Mouse (Mus musculus): ENCODE data around the gene Rhof. TPM values are rescaled to one million over a fixed set of nuclear protein-coding genes. Genes with fewer than 3 reads are reported as not detected.

Rhof gene
- total and polyA plus RNA-seq, 2 experiments from 2014 or later, result 0.71 to 2.1 TPM

DNA sequence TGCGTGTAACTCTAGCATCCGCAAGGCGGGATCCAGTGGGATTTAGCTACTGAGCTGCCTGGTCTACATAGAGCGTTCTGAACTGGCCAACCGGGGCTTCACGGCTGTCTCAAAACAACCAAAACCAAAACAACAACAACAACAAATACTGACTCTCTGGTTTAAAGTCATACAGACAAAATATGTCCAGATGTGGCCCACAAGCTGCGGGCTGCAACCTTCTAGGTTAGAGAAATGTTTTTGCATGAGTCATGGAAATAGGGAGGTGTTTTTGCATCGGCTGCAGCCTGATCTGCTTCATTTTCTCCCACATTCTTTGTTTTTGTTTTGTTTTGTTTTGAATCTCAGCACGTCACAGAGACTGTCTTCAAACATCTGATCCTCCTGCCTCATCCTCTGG lies 37.9 kb upstream of the Rhof start:
- H3K27me3 ChIP-seq (ENCODE audit: control insufficient read depth, insufficient read depth, low read length), result no peaks in the 10 kb centered on the region
- H3K9ac ChIP-seq (replicated peaks; ENCODE audit: low read depth, low read length), result no peak overlapping the region
- TF ChIP-seq CTCF (IDR thresholded peaks at IDR 0.05; ENCODE audit: low read depth) (no peak), EP300 (IDR thresholded peaks at IDR 0.05; ENCODE audit: low read depth) (no peak)
- H3K36me3 ChIP-seq (replicated peaks; ENCODE audit: control insufficient read depth, insufficient read depth, low read length), result peaks cover 21% of the 10 kb centered on the region
- ATAC-seq (ENCODE audit: insufficient read depth, low read depth), result no peak
- DNase-seq (ENCODE audit: low spot score), result no peak
- no peaks in the 10 kb centered on the region for H3K4me1 ChIP-seq (ENCODE audit: control insufficient read depth, insufficient read depth)
- H3K4me3 ChIP-seq (ENCODE audit: low read depth, low read length), result no peak overlapping the region
- H3K27ac ChIP-seq (ENCODE audit: low read depth), result no peak overlapping the region
- H3K4me2 ChIP-seq (ENCODE audit: low read depth, low read length), result no peak overlapping the region
- H3K9me3 ChIP-seq (replicated peaks; ENCODE audit: control insufficient read depth, low read length), result 0 out of 2 replicates have a peak, but pooled peaks cover 3% of the 10 kb centered on the region
- WGBS, result 74% methylated on average over 9 of the region's 9 CpGs

DNA sequence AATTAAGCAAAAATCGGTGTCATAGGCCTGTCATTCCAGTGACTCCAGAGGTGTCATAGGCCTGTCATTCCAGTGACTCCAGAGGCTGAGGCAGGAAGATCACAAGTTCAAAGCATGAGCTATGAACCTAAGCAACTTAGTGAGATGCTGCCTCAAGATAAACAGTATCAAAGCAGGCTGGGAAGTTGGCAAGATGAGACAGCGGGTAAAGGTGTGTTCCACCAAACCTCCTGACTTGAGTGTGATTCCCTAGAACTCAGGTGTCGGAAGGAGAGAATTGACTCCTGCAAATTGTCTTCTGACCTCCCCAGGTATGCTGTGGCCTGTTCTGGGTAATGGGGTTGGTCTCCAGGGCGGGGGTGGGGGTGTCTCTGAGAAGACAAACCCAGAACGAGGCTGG lies 36.8 kb upstream of the Rhof start, which contains the start of gene Psmd9:
Psmd9 (plus strand) TSS at position 130 of the 400 bp plus-strand sequence.
- H3K36me3 ChIP-seq (replicated peaks; ENCODE audit: control insufficient read depth, insufficient read depth, low read length), result peaks cover 26% of the 10 kb centered on the region
- H3K27me3 ChIP-seq (ENCODE audit: control insufficient read depth, insufficient read depth, low read length), result no peaks in the 10 kb centered on the region
- WGBS, result 86% methylated on average over 5 of the region's 5 CpGs
- H3K9ac ChIP-seq (replicated peaks; ENCODE audit: low read depth, low read length), result no peak within 1 kb of the TSS
- H3K27ac ChIP-seq (ENCODE audit: low read depth), result no peak within 1 kb of the TSS
- ATAC-seq (ENCODE audit: insufficient read depth, low read depth) (no peak), DNase-seq (ENCODE audit: low spot score) (no peak)
- no peak within 1 kb of the TSS for H3K4me3 ChIP-seq (ENCODE audit: low read depth, low read length)
- no peak within 1 kb of the TSS for H3K4me2 ChIP-seq (ENCODE audit: low read depth, low read length)
- TF ChIP-seq EP300 (IDR thresholded peaks at IDR 0.05; ENCODE audit: low read depth) (no peak), CTCF (IDR thresholded peaks at IDR 0.05; ENCODE audit: low read depth) (no peak)
- H3K4me1 ChIP-seq (ENCODE audit: control insufficient read depth, insufficient read depth), result no peaks in the 10 kb centered on the region
- no peaks in the 10 kb centered on the region for H3K9me3 ChIP-seq (replicated peaks; ENCODE audit: control insufficient read depth, low read length)

- H3K9me3 ChIP-seq (replicated peaks; ENCODE audit: control insufficient read depth, low read length), result no peaks in the 10 kb centered on the region
- H3K4me2 ChIP-seq (ENCODE audit: low read depth, low read length), result no peak overlapping the region
- TF ChIP-seq CTCF (IDR thresholded peaks at IDR 0.05; ENCODE audit: low read depth) (no peak), EP300 (IDR thresholded peaks at IDR 0.05; ENCODE audit: low read depth) (no peak)
- peaks cover 43% of the 10 kb centered on the region for H3K36me3 ChIP-seq (replicated peaks; ENCODE audit: control insufficient read depth, insufficient read depth, low read length)
- no peak overlapping the region for H3K27ac ChIP-seq (ENCODE audit: low read depth)
- no peaks in the 10 kb centered on the region for H3K4me1 ChIP-seq (ENCODE audit: control insufficient read depth, insufficient read depth)
- no peak overlapping the region for H3K9ac ChIP-seq (replicated peaks; ENCODE audit: low read depth, low read length)
- 79% methylated on average over 5 of the region's 5 CpGs for WGBS
- ATAC-seq (ENCODE audit: insufficient read depth, low read depth) (no peak), DNase-seq (ENCODE audit: low spot score) (no peak)
- H3K27me3 ChIP-seq (ENCODE audit: control insufficient read depth, insufficient read depth, low read length), result no peaks in the 10 kb centered on the region
- no peak overlapping the region for H3K4me3 ChIP-seq (ENCODE audit: low read depth, low read length)
Measured at GRCm38 (mm10) chr5:123167591-123167990, 35.1 kb upstream of the Rhof start.

DNA sequence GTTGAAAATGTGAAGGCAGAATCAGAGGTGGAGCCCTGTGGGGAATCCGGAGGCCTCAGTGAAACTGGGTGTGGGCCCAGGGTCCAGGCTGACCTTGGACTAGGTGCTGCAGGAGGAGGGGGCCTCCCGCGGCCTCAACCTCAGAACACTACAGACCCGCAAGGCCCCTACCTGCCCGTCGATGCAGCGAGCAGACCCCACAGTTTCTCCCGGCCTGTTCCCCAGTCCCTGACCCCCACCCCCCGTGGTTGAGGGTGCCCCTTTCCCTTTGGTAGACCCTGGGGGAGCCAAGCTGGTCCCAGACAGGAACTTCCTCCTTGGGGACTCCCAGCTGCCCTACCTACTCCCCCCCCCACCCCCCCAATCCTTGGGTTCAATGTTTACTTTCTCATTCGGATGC lies 33.9 kb upstream of the Rhof start:
- Histone ChIP-seq H3K9ac (replicated peaks; ENCODE audit: low read depth, low read length) (no peak overlapping the region), H3K27ac (ENCODE audit: low read depth) (no peak overlapping the region), H3K27me3 (ENCODE audit: control insufficient read depth, insufficient read depth, low read length) (no peaks in the 10 kb centered on the region), H3K4me1 (ENCODE audit: control insufficient read depth, insufficient read depth) (no peaks in the 10 kb centered on the region), H3K4me3 (ENCODE audit: low read depth, low read length) (no peak overlapping the region), H3K36me3 (replicated peaks; ENCODE audit: control insufficient read depth, insufficient read depth, low read length) (peaks cover 54% of the 10 kb centered on the region), H3K9me3 (replicated peaks; ENCODE audit: control insufficient read depth, low read length) (no peaks in the 10 kb centered on the region), H3K4me2 (ENCODE audit: low read depth, low read length) (no peak overlapping the region)
- TF ChIP-seq CTCF (IDR thresholded peaks at IDR 0.05; ENCODE audit: low read depth) (no peak), EP300 (IDR thresholded peaks at IDR 0.05; ENCODE audit: low read depth) (no peak)
- ATAC-seq (ENCODE audit: insufficient read depth, low read depth) (no peak), DNase-seq (ENCODE audit: low spot score) (no peak)
- WGBS, result 86% methylated on average over 10 of the region's 10 CpGs

- Histone ChIP-seq H3K9me3 (replicated peaks; ENCODE audit: control insufficient read depth, low read length) (no peaks in the 10 kb centered on the region), H3K4me3 (ENCODE audit: low read depth, low read length) (no peak overlapping the region), H3K4me2 (ENCODE audit: low read depth, low read length) (no peak overlapping the region), H3K4me1 (ENCODE audit: control insufficient read depth, insufficient read depth) (no peaks in the 10 kb centered on the region), H3K36me3 (replicated peaks; ENCODE audit: control insufficient read depth, insufficient read depth, low read length) (peaks cover 86% of the 10 kb centered on the region), H3K9ac (replicated peaks; ENCODE audit: low read depth, low read length) (no peak overlapping the region), H3K27ac (ENCODE audit: low read depth) (no peak overlapping the region), H3K27me3 (ENCODE audit: control insufficient read depth, insufficient read depth, low read length) (no peaks in the 10 kb centered on the region)
- 74% methylated on average over 9 of the region's 9 CpGs for WGBS
- TF ChIP-seq EP300 (IDR thresholded peaks at IDR 0.05; ENCODE audit: low read depth), result no peak
- TF ChIP-seq CTCF (IDR thresholded peaks at IDR 0.05; ENCODE audit: low read depth), result no peak
- no peak for DNase-seq (ENCODE audit: low spot score)
- no peak for ATAC-seq (ENCODE audit: insufficient read depth, low read depth)
Measured at GRCm38 (mm10) chr5:123162942-123163341, 30.4 kb upstream of the Rhof start.

GRCm38 (mm10) chr5:123160341-123160740 lies 27.8 kb upstream of the Rhof start:
- no peak overlapping the region for H3K4me3 ChIP-seq (ENCODE audit: low read depth, low read length)
- 84% methylated on average over 14 of the region's 15 CpGs for WGBS
- ATAC-seq (ENCODE audit: insufficient read depth, low read depth) (no peak), DNase-seq (ENCODE audit: low spot score) (no peak)
- H3K27ac ChIP-seq (ENCODE audit: low read depth), result no peak overlapping the region
- no peak for TF ChIP-seq EP300 (IDR thresholded peaks at IDR 0.05; ENCODE audit: low read depth)
- no peak for TF ChIP-seq CTCF (IDR thresholded peaks at IDR 0.05; ENCODE audit: low read depth)
- no peak overlapping the region for H3K9ac ChIP-seq (replicated peaks; ENCODE audit: low read depth, low read length)
- no peaks in the 10 kb centered on the region for H3K9me3 ChIP-seq (replicated peaks; ENCODE audit: control insufficient read depth, low read length)
- no peaks in the 10 kb centered on the region for H3K27me3 ChIP-seq (ENCODE audit: control insufficient read depth, insufficient read depth, low read length)
- no peaks in the 10 kb centered on the region for H3K4me1 ChIP-seq (ENCODE audit: control insufficient read depth, insufficient read depth)
- H3K36me3 ChIP-seq (replicated peaks; ENCODE audit: control insufficient read depth, insufficient read depth, low read length), result peaks cover 83% of the 10 kb centered on the region
- no peak overlapping the region for H3K4me2 ChIP-seq (ENCODE audit: low read depth, low read length)
